Mouse (Mus musculus) frontal cortex, postnatal 36 days (tissue): ENCODE measurements around the gene Sdhd.

Source experiments
- DNase-seq, 2 experiments: peaks; one replicate each; pipeline ENCODE4 v3.0.0; 2022; ENCODE audit warnings: low spot score in 2 of 2

Sdhd gene

DNA sequence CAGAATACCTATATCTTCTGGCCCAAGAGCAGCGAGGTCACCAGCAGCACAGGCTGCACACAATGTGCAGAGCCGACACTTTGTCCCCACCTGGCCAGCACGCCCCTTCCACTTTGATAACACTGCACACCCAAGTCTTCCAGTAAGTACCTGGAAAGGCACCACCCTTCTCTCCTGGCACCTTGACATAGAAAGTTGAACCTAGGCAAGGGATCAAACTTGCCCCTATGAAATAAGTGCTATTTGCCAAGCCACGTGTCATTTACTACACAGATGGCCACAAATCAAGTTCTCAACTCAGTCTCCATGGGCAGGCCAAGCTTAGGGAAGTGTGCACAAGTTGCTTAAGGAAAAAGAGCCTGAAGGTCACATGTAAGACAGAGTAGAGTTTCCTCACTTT lies 16.7 kb downstream of the Sdhd start:
- DNase-seq, result no peak

DNA sequence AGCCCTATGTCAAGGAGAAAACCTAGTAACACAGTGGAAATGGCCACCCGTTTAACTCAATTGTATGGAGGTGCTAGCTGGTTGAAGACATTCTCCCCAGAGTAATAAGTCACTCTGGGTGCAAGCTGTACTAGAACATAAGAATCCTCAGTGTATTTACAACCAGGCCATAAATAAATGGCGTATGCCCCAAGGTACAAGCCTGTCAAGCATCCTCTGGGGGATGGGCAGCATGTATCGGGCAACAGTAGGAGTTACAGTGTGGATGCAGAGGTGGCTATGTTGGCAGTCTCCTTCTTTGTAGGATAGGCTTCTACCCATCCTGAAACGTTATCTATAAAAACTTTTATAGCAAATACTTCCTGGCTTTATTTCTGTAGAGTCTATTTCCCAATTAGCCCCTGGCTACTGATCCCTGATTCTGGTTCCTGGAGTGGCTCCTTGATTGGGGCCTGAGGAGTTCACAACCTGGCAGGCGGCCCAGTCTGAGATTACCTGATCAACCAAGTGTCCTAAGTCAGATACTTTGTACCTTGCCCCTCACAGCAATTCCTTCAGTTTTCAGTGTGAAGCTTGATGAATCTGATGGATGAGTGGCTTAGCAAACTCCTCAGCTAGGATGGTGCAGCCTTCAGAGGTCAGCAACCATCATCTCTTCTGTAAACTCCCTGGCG lies 18.3 kb downstream of the Sdhd start:
- DNase-seq, result no peak

DNA sequence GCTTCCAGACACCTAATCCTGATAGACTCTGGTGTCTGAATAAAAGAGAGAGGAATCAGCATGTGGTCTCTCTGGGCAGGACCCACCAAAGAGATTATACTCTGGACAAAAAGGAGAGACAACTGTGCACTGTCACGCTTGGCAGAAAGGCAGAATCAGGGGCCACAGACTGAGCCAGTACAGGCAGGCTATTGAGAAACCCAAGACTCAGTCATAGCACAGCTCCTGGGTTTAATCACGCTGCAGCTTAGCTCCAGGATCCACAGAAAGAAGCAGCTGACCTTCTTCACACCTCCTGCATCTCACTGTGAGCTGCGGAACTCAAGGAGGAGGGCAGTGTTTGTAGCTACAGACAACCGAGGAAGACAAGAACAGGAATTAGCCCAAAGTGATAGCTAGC lies 23.2 kb downstream of the Sdhd start:
- no peak for DNase-seq

DNA sequence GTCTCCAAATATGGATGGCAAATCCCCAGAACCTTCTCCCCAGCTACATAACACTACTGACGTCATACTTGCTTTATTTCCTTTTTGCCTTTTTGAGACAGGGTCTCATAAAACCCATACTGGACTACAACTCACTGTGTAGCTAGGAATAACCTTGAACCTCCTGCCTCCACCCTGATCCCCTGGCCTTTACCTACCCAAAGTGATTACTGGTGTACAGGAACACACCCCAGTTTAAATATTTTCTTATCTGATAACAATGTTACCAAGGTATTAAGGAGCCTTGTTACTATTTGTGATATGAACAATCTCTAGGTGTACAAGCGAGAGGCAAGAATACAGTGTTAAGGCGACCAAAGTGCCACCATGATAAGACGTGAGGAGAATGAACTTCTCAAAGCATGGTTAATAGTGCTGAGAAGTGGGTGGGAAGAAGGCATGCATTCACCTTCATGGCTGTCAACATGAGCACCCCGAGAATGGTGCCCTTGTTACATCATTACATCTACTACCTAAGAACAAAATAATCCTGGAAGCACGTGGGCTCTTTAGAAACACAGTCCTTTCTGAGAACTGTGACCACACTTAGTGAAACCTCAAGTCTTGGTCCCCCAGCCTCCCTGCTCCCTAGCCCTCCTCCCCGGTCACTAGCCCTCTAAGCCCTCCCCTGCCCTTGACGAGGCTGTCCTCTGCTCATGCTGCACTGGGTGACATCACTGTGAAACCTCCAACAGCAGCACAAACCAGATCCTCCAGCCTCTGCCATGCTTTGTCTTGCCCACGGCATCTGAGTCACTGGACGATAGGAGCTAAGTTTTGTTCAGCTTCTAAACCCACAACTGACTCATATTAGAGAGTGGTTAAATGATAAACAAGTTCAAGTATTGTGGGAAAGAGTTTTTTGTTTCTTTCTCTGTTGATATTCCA lies 33.8 kb downstream of the Sdhd start:
- no peak for DNase-seq

DNA sequence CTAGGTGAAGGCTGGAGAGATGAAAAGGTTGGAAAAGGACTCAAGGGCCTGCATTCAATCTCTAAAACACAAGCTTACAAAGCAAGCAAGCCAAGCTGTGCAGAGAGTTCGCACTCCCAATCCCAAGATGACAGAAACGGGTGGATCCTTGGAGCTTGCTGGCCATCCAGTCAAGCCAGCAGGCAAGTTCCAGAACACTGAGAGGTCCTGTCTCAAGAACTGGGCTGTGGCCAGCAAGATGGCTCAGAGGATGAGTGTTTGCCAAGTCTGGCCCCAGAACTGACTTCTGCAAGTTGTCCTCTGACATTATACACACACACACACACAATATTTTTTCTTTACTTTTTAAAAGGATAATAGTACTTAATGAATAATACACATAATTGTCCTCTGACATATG lies 35.7 kb downstream of the Sdhd start:
- DNase-seq, result no peak

DNA sequence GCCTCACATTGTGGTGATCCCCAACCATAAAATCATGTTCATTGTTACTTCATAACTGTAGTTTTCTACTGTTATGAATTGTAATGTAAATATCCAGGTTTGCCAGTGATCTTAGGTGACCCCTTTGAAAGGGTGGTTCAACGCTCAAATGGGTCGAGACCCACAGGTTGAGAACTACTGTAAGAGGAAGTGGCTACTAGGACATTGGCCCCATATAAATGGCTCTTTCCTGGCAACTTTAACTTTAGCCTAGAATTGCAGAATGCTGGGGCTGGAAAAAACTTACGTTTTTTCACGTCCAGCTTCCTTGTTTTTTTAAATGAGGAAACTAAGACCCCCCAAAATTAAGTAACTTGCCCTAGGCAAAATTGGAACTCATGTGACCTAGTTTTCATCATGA lies 36.2 kb downstream of the Sdhd start:
- DNase-seq, result no peak

DNA sequence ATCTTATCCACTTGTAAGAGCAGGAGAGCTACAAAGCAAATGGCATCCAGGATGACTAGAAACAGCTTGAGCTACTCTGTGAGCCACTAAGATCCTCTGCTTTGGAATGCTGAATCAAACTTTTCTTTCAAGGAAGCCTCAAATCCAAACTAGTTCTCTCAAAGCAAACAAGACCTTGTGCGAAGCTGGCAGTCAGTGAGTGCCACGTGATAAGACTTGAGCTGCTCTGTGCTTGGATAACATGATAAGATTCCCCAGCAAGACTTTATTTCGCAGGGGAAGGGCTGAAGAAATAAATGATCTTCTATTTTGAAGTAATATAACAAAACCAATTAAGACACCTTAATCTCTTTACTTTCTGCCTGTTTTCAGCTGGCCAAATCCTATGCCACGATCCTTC lies 37.7 kb downstream of the Sdhd start:
- no peak for DNase-seq

DNA sequence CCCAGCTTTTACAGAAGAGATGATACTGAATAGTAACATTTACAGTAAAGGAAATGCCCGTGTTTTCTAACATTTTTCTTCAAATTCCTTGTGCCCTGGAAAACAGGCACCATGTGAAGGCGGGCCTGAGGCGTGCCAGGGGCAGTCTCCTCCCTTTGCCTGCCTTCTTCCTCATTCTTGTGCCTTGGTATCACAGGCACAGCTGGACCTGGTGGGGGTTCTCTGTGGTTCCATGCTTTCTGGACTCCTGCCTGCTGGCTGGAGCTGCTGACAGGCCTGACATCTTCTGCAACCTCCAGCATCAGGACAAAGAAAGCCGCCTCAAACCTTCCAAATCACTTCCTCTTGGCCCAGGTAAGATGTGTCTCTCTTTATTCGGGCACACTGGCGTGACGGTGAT lies 38.4 kb downstream of the Sdhd start:
- no peak for DNase-seq

DNA sequence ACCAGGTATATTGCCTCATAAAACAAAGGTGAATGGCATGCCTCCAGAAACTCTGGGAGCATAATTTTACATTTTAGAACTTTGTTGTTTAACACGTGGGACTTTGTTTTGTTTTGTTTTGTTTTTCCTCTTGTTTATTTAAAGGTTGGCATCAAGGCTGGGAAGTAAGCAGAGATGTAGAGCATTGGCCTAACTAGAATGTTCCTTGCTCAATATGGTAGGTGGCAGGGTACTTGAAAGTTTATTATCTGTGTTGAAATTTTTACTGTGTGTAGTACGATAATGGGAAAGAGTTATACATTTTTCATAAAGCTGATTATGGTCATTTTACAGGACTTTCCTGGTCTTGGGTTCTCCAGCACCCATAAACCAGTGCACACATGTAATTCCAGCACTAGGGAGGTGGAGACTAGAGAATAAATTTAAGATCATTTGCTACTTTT lies 41.7 kb downstream of the Sdhd start:
- no peak for DNase-seq

DNA sequence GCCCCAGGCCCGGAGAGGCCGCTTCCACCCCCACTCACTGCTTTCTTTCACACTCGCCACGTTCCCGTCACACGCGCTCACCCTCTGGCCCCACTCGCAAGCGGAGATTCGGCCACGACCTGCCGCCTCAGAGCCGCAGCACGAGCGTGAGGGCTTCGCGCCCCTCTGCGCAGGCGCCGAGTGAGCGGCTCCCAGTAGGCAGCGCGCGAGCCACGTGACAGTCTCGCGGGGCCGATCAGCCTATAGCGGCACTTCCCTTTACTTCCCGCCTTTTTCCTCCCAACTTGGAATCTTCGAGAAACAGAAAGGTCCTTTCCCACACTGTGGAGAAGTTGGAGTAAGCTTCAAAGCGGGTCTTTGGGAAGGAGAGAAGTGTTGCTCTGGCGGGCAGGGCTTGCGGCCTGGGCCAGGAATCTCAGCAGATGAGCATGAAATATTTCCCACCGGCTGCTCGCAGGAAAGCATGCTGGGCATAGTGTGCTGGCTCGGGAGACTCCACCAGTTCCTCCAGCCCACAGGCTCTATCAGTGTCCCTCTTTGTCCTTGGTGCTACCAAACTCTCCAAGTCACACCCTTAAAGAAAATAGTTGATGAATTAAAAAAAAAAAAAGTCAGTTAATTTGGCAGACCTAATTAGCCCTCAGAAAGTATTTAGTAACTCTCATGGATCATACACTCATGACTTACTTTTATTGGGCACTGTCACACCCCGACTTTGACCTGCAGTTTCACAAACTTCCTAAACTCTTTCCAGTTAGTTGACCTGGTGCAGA lies 42.3 kb downstream of the Sdhd start, which contains the start of gene Tex12:
TSS of gene Tex12 (minus strand) at position 181 of the 773 bp plus-strand sequence.
- DNase-seq, result no peak

DNA sequence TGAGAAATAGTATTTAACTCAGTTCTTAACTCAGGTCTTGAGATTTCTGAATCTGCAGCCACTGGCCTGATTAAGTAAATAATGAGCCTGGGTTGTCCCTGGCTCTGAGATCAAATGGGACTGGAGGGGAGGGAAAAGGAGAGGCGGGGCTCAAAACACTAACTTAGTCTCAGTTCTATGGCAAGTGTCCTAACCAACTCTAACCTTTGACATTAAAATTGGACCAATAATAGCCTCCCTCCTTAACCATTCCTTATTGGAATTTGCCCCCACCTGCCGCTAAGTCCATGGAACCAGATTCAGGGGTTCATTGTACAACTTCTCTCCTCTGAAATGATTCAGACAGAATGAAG lies 48.5 kb downstream of the Sdhd start, which contains the start of gene Bco2:
TSS of gene Bco2 (minus strand) at position 88 of the 353 bp plus-strand sequence.
- DNase-seq, result no peak

DNA sequence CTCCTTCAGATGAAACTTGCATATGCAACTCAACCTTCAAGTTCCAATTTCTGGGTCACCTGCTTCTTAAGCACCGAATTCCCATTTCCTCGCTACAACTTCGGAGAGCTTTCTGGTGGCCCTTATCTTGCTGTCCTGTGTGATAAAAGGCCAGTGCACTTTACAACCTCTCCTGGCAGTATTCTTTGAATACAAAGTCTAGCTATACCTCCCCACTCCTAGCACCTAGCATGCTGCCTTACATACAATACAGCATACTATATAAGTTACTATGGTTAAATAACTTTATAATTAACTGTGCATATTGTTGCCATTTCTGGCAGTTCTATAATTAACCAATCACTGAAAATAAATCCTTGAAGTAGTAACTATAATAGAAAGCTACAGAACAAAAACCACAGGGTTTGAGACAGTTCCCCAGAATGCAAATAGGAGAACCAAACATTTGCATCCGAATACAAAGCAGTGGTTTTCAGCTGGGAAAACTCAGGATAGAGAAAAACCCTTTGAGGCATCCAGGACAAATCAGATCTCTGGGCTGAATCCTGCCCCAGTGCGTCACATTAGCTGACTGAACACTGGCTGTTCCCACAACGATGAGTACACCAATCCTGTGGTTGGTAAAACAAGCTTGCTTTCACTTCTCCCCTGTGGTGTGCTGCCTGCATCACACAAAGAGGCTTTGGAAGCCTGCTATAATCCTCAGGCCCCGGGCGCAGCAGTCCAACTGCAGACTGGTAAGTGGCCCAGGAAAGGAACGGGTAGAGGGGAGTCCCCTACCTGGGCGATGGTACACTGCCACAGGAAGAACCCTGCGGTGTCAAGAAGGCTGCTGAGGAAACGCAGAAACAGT lies 49.1 kb downstream of the Sdhd start, which contains the start of gene Il18:
TSS of gene Il18 (plus strand) at position 587 of the 853 bp plus-strand sequence.
- DNase-seq, result peak; percentile 64 to 78

DNA sequence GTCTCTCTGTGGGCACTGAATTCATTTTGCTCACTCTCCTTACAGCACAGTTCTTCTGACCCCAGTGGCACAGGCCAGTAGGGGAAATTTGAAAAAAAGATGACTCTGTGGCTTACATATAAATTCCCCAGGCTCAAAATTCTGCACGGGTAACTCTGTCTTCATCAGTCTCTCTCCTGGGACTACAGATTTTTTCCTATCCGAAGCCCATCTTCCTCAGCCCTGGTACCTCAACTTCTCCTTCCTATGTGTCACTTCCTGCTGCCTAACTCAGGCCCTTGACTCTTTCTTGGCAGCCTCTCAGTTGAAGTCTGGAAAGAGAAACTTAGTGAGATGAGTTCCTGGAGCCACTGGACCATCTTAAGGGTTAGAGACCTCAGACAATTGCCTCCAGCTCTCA lies 50.1 kb downstream of the Sdhd start:
- no peak for DNase-seq

DNA sequence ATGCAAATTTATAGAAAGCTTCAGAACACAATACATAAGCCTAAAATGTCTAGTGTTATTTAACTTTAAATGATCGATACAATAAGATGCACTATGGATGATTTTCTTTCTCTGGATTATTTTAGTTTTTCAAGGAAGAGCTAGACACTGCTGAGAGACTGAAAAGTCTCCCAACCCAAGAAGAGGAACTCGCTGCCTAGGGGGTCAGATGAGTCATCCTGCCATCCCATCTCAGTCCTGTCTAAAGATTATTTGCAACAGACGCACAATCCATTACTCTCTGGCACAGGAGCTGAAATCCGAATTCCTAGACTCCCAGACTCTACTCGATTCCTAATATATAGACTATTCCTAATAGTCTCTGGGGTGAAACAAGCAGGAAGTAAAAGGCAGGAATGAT lies 51.4 kb downstream of the Sdhd start:
- DNase-seq, result no peak

DNA sequence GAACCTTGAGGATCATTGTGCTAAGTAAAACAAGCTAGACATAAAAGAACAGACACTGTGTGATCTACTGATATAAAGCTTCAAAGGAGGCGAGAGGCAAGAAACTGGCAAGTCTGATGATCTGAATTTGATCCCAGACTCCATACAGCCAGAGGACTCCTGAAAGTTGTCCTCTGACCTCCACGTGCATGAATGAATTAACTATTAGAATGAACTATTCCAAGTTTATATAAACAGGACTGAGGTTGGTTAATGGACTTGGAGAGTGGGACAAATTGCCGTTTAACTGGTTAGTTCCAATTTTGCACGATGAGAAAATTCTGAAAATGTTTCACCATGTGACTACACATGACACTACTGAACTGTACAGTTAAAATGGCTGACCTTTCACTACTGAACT lies 54.7 kb downstream of the Sdhd start:
- DNase-seq, result no peak

DNA sequence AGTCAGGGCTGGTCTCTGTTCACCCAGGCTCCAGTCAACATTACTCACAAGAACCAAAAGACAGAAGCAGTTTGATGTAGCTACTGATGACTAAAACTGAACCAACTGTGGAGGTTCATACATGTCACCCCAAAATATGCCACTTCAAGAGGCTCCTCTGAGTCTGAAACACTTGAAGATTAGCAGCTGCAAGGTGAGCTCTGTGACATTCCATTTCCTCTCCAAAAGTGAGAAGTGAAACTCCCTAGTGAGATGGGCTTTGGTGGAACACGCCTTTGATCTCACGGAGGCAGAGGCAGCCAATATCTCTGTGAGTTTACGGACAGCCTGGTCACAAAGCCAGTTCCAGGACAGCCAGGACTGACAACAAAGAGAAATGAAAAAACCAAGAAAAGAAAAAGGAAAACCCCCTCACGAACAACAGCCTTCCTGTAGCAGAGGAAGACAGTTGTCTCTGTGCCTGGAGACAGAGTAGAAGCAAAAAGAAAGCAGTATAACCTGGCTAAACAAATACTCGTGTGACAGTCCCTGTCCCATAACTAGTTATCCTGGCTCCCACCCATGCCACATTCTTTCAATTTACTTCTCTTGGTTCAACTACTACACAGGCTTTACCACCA lies 55.6 kb downstream of the Sdhd start:
- no peak for DNase-seq
